Mouse (Mus musculus) heart, postnatal 36 days (tissue): ENCODE data around the gene Khdrbs2. TPM values are rescaled to one million over a fixed set of nuclear protein-coding genes. Genes with fewer than 3 reads are reported as not detected.
"Not testable (repeated sequence)": the region's sequence is repeated elsewhere in the genome, so short reads cannot be mapped to it uniquely, and the experiment has no call there.

Source experiments
- DNase-seq, 2 experiments: peaks; one replicate each; pipeline ENCODE4 v3.0.0; 2021 to 2022
- intact Hi-C: fragments of 180-260 bp; cut with DNase I; formaldehyde crosslinking; loops from one replicate; pipeline ENCODE4 v1.15.1; 2025
- total RNA-seq, 2 experiments: library from RNA; stranded (reverse); gene quantifications; 2 replicates each; pipeline ENCODE4 v1.2.3; 2021

Khdrbs2 gene
- total RNA-seq, 2 experiments from 2014 or later = 0.22 TPM; not detected in 1

DNA sequence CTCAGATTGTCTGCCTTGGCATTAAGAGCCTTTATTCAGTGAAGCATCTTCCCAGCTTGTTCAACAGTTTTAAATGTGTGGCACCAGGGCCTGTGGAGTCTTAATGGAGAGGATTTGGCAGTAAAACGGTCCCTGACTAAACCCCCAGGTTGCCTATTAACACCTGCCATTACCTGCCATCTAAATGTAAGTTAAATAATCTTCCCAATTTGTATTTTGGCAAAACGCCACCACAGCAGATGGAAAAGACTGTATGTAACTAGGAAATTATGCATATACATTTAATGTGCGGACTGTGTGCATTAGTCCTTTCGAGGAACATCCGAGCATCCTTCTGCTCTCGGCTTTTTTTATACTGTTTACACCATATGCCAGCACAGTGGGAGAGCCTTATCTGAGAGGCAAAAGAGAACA lies 290.6 kb downstream of the Khdrbs2 start:
- intact Hi-C loops = no loop called here
- DNase-seq = no peak

DNA sequence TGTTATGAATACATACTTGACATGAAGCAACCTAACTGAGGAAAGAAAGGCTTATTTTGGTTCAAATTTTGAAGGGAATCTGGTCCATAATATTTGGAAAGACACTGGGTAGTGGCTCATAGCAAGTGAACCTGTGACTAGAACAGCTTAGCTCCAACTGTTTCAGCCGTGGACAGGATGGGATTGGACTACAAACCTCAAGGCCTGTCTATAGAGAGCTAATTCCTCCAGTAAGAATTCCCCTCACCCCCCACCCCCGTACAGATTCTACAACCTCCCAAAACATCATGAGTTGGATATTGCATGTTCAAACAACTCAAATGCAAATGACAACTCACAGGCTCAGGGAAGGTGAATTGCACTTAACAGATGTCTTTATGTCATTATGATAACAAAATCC lies 298.5 kb downstream of the Khdrbs2 start:
- intact Hi-C loops = no loop called here
- no peak for DNase-seq

- DNase-seq = no peak
- intact Hi-C loops = no loop called here
These were observed 299.1 kb downstream of the Khdrbs2 start for GRCm38 (mm10) chr1:32471502-32472214.

GRCm38 (mm10) chr1:32487944-32488343 lies 315.4 kb downstream of the Khdrbs2 start:
- no peak for DNase-seq
- intact Hi-C loops = no loop called here

DNA sequence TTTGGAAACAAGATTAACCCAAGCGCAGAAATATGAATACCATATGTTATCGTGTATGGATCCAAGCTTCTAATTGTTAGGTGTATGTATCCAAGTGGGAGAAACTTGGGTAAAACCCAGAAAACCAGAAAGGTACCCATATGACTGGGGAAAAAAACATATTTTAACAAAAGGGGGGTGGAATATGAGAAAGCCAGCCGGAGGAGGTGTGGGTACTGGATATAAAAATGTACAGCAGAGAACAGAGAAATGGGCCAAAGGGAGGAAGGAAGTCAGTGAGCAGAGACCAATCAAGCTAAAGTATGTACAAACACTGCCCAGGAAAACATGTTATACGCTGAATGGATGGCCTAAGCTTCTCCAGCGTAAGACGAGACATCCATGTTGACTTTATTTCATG lies 330.9 kb downstream of the Khdrbs2 start:
- no peak for DNase-seq
- intact Hi-C loops = no loop called here

- intact Hi-C loops, DNase-seq: not testable (repeated sequence)
These were observed 374.7 kb downstream of the Khdrbs2 start, which contains the start of gene Gm5415 for GRCm38 (mm10) chr1:32547194-32547593. Gene Gm5415, minus strand, starts transcription at chr1:32547294.

DNA sequence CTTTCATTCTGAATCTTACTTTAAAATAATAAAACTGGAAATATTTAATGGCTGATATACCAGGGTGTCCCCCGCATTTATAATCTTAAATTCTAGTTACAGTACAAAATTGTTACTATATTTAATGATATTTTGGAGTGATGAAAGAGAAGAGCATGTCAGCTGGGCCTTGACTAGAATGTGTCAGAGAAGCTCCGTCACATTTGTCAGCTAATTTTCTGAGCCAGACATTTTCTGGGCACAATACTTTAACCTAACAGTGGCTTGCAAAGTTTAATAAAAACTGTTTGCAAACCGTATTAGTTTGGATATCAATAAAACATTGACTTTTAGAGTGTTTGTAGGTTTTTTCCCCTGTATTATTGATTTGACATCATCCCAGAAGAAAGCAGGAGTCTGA lies 380.9 kb downstream of the Khdrbs2 start:
- no peak for DNase-seq
- intact Hi-C loops = no loop called here

DNA sequence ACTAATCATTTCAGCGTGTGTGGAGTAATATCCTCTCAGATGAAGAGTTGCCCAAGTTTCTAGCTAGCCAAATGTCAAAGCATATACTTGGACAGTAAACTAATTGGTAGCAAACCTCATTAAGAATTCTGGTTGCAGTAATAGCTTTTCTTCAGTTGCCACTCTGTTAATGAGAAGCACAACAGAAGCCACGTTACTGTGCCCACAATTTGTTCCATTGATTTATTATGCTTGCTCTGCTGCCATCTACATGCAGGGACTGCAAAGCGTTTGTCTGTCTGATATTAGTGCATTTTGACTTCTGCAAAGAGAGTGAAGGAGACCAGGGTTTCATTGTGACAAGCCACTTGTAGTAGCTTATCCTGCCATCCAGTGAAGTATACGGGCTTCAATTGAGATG lies 381.4 kb downstream of the Khdrbs2 start:
- intact Hi-C loops = no loop called here
- DNase-seq = no peak

GRCm38 (mm10) chr1:32568901-32569300 lies 396.4 kb downstream of the Khdrbs2 start:
- no peak for DNase-seq
- intact Hi-C loops = no loop called here

DNA sequence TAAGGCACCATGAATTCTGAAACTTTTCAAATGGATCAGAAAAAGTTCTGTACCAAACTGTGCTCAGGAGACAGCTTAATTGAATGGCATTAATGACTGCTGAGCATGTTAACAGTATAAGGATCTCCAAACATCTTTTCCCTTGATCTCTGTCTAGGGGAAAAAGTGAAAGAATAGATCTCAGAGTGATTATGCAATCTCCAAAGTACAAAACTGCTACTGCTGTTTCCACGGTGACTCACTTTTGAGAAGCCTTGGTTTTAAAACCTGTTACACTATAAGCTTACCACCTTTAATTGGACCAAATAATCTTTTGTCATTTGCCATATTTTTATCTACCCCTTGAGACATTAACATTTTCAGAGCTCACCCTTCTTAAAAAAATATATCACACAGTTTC lies 453.5 kb downstream of the Khdrbs2 start:
- no peak for DNase-seq

GRCm38 (mm10) chr1:32632415-32633354 lies 460.2 kb downstream of the Khdrbs2 start:
- intact Hi-C loops = no loop called here
- no peak for DNase-seq

More for the DNA sequence above, 453.5 kb downstream of the Khdrbs2 start:
- intact Hi-C loops = no loop called here

DNA sequence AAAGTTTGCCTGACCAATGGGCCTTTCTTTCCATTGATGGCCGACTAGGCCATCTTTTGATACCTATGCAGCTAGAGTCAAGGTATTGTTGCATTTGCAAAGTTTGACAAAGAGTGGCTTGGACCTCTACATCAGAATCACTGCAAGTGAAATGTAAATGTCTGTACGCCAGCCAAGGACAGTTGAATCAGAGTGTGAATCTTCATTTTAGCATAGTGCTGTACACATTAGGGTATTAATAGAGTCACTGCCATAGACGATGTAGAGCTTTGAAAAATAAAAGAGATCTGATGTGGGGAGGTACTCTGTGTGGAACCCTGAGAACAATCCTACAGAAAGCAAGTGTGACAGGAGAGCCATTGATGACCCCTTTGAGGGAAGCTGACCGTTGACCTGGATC lies 460.9 kb downstream of the Khdrbs2 start:
- intact Hi-C loops = no loop called here
- DNase-seq = no peak

DNA sequence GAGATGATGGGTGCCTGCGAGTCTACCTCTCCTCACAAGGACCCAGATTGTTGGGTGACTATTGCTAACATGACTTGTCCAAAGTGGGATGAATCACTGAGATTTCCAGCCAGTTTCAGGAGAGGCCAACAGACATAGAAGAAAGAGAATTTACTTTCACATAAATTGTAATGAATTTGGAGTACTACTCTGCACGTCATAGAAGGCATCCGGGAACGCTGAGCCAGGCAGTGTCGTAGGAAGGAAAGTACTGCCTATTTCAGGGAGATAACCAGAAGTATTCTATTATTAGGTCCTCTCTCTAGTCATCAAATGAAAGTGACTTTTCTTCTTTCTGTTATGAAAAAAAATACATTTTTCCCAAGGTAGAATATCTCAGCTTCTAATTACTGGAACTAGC lies 466.6 kb downstream of the Khdrbs2 start:
- DNase-seq = no peak
- intact Hi-C loops = no loop called here

DNA sequence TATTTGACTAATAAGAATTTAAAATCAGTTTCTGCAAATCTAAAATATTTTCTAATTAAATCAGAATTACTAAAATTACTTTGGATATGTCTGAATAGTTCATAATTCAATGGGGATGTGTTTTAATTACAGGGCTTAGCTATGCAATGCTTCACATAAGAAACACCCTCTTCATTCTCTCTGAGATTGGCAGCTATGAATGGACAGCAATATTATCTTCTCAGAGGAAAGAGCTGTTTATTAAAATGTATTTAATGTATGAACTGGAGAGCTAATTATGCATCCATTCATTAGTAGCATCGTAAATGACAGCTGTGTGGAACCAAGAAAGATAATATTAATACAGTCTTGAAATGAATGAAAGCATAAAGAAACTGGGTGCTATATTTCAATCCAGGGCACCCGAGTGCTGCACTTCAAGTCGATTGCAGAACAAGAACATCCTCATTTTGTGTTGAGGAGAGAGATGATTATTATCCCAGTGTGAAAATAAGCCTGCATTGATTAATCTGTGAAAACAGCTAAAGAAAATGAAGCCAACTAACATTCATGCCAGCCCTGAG lies 477.2 kb downstream of the Khdrbs2 start:
- intact Hi-C loops = no loop called here
- DNase-seq = no peak

DNA sequence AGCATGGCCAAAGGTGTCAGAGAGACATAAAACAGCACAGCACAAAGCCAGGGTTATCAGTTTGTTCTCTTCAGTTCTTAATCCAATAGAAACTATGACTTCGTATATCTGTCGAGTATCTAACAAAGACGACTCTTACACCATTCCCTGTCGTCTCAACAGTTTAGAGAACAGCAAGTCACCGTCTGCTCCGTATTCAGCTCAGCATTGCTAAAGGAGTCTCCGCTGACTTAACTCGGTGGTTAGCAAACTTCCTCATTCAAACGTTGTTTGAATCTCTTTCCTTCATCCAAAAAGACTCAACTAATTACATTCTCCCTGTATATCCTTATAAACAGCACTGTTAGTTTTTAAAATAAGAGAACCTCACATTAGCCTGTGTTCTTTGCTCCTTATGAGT lies 521.3 kb downstream of the Khdrbs2 start:
- intact Hi-C loops = no loop called here
- DNase-seq = no peak

DNA sequence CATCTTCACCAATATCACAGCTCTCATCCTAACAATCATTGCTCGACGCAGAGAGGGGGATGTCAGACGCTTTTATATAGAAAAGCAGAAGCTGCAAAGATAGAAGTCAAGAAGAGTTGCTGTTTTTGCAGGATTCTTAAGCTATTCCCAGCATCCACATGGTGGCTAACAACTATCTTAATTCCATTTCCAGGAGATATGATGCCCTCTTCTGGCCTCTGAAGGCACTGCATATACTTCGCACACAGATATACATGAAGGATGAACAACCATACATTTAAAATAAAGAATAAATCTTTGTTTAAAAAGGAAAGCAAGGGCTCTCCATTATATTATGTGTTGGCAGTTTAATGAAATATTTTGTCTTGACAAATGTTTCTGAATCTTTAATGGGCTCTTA lies 527.6 kb downstream of the Khdrbs2 start:
- intact Hi-C loops = no loop called here

DNA sequence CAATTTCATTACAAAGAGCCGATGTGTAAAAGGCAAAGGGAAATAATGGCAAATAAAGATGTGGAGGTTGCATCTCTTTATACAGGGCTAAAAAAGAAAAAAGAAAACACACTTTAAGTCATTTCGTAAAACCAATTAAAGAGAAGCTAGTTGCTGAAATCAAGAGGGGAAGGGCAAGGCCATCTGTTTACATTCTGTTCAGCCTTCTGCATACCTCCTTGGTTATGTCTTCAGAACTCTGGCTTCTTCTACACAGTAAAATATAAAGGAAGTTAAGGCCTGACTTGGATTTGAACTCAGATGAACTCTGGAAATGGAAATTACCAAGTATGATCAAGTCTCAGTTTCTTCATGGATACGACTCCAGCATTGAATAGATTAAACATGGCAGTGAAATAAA lies 528.8 kb downstream of the Khdrbs2 start:
- intact Hi-C loops = no loop called here
- no peak for DNase-seq

More for the DNA sequence above, 527.6 kb downstream of the Khdrbs2 start:
- DNase-seq = no peak
